Mouse (Mus musculus) intestine, embryonic 16.5 days (tissue): ENCODE measurements around the gene Prepl. TPM values are rescaled to one million over a fixed set of nuclear protein-coding genes. Genes with fewer than 3 reads are reported as not detected.

ENCODE experiments used
- ATAC-seq: fragments of 200-750 bp; cut with Nextera tagmentation; 2 replicates; pipeline ENCODE4 v1.8.0; 2017; ENCODE audit warnings: moderate TSS enrichment, moderate library complexity
- H3K27ac ChIP-seq: fragments of 300-500 bp; sonication (generic); 2 replicates; pipeline ENCODE4 v1.5.1; 2014; ENCODE audit warnings: mild to moderate bottlenecking, low read length
- H3K27me3 ChIP-seq: fragments of 300-500 bp; sonication (generic); replicated peaks from 2 replicates; pipeline ENCODE4 v1.6.1; 2014; ENCODE audit warnings: low read length, control low read depth, mixed read lengths; ENCODE audit not compliant: control insufficient read depth, insufficient read depth
- H3K36me3 ChIP-seq: fragments of 300-500 bp; sonication (generic); 2 replicates; pipeline ENCODE4 v1.6.1; 2014; ENCODE audit warnings: low read length, control low read depth; ENCODE audit not compliant: control insufficient read depth, insufficient read depth
- H3K4me1 ChIP-seq: fragments of 300-500 bp; sonication (generic); 2 replicates; pipeline ENCODE4 v1.6.1; 2014; ENCODE audit warnings: low read length, control low read depth, mixed read lengths; ENCODE audit not compliant: control insufficient read depth, insufficient read depth
- H3K4me2 ChIP-seq: fragments of 300-500 bp; sonication (generic); 2 replicates; pipeline ENCODE4 v1.6.1; 2014; ENCODE audit warnings: low read depth, low read length, control low read depth
- H3K4me3 ChIP-seq: fragments of 300-500 bp; sonication (generic); 2 replicates; pipeline ENCODE4 v1.5.1; 2014; ENCODE audit warnings: mild to moderate bottlenecking, low read length
- H3K9ac ChIP-seq: fragments of 300-500 bp; sonication (generic); 2 replicates; pipeline ENCODE4 v1.6.1; 2014; ENCODE audit warnings: low read depth, low read length
- H3K9me3 ChIP-seq: fragments of 300-500 bp; sonication (generic); 2 replicates; pipeline ENCODE4 v1.6.1; 2016; ENCODE audit warnings: low read length, control low read depth; ENCODE audit not compliant: control insufficient read depth
- whole genome bisulfite sequencing: fragments of 180-500 bp; shearing (Covaris S2); extraction: QIAGEN DNeasy Blood & Tissue Kit; methylation state at CpG from one replicate; pipeline ENCODE4 v1.1.7; 2014; 5-methylcytosine and 5-hydroxymethylcytosine counted together
- polyA plus RNA-seq: library from polyadenylated mRNA; unstranded; fragments of >200 nt; fragmentation: Nextera tagmentation; extraction: Ambion mirVana; gene quantifications from 2 replicates; pipeline ENCODE4 v1.2.1, GENCODE M21; 2015

Prepl gene
- polyA plus RNA-seq, 1 experiment from 2014 or later = 26.4 TPM

GRCm38 (mm10) chr17:85033087-85033486 is 57.0 kb downstream of the Prepl start:
- H3K4me1 ChIP-seq = peaks cover 6% of the 10 kb centered on the region; the same call in 1 of the 2 replicates
- 0 out of 2 replicates have a peak overlapping the region, but pooled peaks have one; percentile 46 for H3K27ac ChIP-seq
- no peak overlapping the region for H3K9ac ChIP-seq
- no peaks in the 10 kb centered on the region for H3K9me3 ChIP-seq
- no peak overlapping the region for H3K4me3 ChIP-seq
- H3K36me3 ChIP-seq = no peaks in the 10 kb centered on the region
- WGBS = 82% methylated on average over 3 of the region's 3 CpGs
- peak; percentile 76 for ATAC-seq
- no peak overlapping the region for H3K4me2 ChIP-seq
- no peaks in the 10 kb centered on the region for H3K27me3 ChIP-seq

- WGBS = 71% methylated on average over 5 of the region's 5 CpGs
- Histone ChIP-seq H3K4me1 (peaks cover 6% of the 10 kb centered on the region; the same call in 1 of the 2 replicates), H3K36me3 (no peaks in the 10 kb centered on the region), H3K4me3 (peak overlapping the region; percentile 35; the same call in 1 of the 2 replicates), H3K4me2 (peak overlapping the region; percentile 34), H3K9me3 (no peaks in the 10 kb centered on the region), H3K27ac (no peak overlapping the region), H3K27me3 (no peaks in the 10 kb centered on the region), H3K9ac (peak overlapping the region; percentile 31; the same call in 1 of the 2 replicates)
- no peak for ATAC-seq
These were observed 59.4 kb downstream of the Prepl start for GRCm38 (mm10) chr17:85030651-85031050.

- H3K4me2 ChIP-seq = peak overlapping the region; percentile 32
These were observed 61.2 kb downstream of the Prepl start for GRCm38 (mm10) chr17:85028797-85029196.

GRCm38 (mm10) chr17:85028093-85028739 is 61.8 kb downstream of the Prepl start, which contains the start of gene Slc3a1:
Gene Slc3a1, plus strand, starts transcription at chr17:85028376.
- 79% methylated on average over 20 of the region's 20 CpGs for WGBS
- peak; percentile 78 for ATAC-seq
- H3K27ac ChIP-seq = peak within 1 kb of the TSS; percentile 78

More at GRCm38 (mm10) chr17:85028797-85029196, 61.2 kb downstream of the Prepl start:
- no peaks in the 10 kb centered on the region for H3K36me3 ChIP-seq
- peak overlapping the region; percentile 78 for H3K27ac ChIP-seq
- peaks cover 11% of the 10 kb centered on the region; the same call in 1 of the 2 replicates for H3K4me1 ChIP-seq
- peak overlapping the region; percentile 35 for H3K4me3 ChIP-seq
- no peaks in the 10 kb centered on the region for H3K27me3 ChIP-seq
- 88% methylated on average over 10 of the region's 10 CpGs for WGBS
- peak overlapping the region; percentile 58 for H3K9ac ChIP-seq
- H3K9me3 ChIP-seq = no peaks in the 10 kb centered on the region
- no peak for ATAC-seq

GRCm38 (mm10) chr17:85027247-85027646 is 62.8 kb downstream of the Prepl start:
- no peak overlapping the region for H3K9ac ChIP-seq
- 55% methylated on average over 3 of the region's 3 CpGs for WGBS
- no peaks in the 10 kb centered on the region for H3K27me3 ChIP-seq
- no peak overlapping the region for H3K4me2 ChIP-seq
- no peaks in the 10 kb centered on the region for H3K36me3 ChIP-seq
- H3K9me3 ChIP-seq = no peaks in the 10 kb centered on the region
- H3K4me3 ChIP-seq = no peak overlapping the region
- ATAC-seq = peak; percentile 78
- peak overlapping the region; percentile 53 for H3K27ac ChIP-seq
- H3K4me1 ChIP-seq = 0 out of 2 replicates have a peak, but pooled peaks cover 9% of the 10 kb centered on the region

More at GRCm38 (mm10) chr17:85028093-85028739, 61.8 kb downstream of the Prepl start, which contains the start of gene Slc3a1:
- H3K9me3 ChIP-seq = no peaks in the 10 kb centered on the region
- H3K27me3 ChIP-seq = no peaks in the 10 kb centered on the region
- peak within 1 kb of the TSS; percentile 32 for H3K4me2 ChIP-seq
- peak within 1 kb of the TSS; percentile 58 for H3K9ac ChIP-seq
- H3K4me3 ChIP-seq = peak within 1 kb of the TSS; percentile 35
- no peaks in the 10 kb centered on the region for H3K36me3 ChIP-seq
- H3K4me1 ChIP-seq = peaks cover 12% of the 10 kb centered on the region; the same call in 1 of the 2 replicates

- ATAC-seq = no peak
- WGBS = 79% methylated on average over 6 of the region's 6 CpGs
- H3K27ac ChIP-seq = peak overlapping the region; percentile 53; the same call in 1 of the 2 replicates
These were observed 63.6 kb downstream of the Prepl start for GRCm38 (mm10) chr17:85026436-85026835.

GRCm38 (mm10) chr17:85025151-85025550 is 64.9 kb downstream of the Prepl start:
- H3K9ac ChIP-seq = no peak overlapping the region
- H3K4me2 ChIP-seq = no peak overlapping the region
- no peak for ATAC-seq
- 0 out of 2 replicates have a peak, but pooled peaks cover 5% of the 10 kb centered on the region for H3K4me1 ChIP-seq
- H3K9me3 ChIP-seq = no peaks in the 10 kb centered on the region
- H3K4me3 ChIP-seq = no peak overlapping the region
- no peaks in the 10 kb centered on the region for H3K27me3 ChIP-seq
- WGBS = 85% methylated on average over 6 of the region's 6 CpGs
- H3K36me3 ChIP-seq = no peaks in the 10 kb centered on the region
- no peak overlapping the region for H3K27ac ChIP-seq

More at GRCm38 (mm10) chr17:85026436-85026835, 63.6 kb downstream of the Prepl start:
- Histone ChIP-seq H3K27me3 (no peaks in the 10 kb centered on the region), H3K9me3 (no peaks in the 10 kb centered on the region), H3K4me2 (no peak overlapping the region), H3K9ac (no peak overlapping the region), H3K4me1 (0 out of 2 replicates have a peak, but pooled peaks cover 9% of the 10 kb centered on the region), H3K4me3 (no peak overlapping the region), H3K36me3 (no peaks in the 10 kb centered on the region)

- no peaks in the 10 kb centered on the region for H3K27me3 ChIP-seq
- no peak overlapping the region for H3K4me3 ChIP-seq
- H3K9ac ChIP-seq = no peak overlapping the region
- peak overlapping the region; percentile 50; the same call in 1 of the 2 replicates for H3K27ac ChIP-seq
- H3K36me3 ChIP-seq = no peaks in the 10 kb centered on the region
- no peak overlapping the region for H3K4me2 ChIP-seq
- H3K4me1 ChIP-seq = 0 out of 2 replicates have a peak, but pooled peaks cover 5% of the 10 kb centered on the region
- 64% methylated on average over 8 of the region's 8 CpGs for WGBS
- H3K9me3 ChIP-seq = no peaks in the 10 kb centered on the region
- no peak for ATAC-seq
These were observed 65.8 kb downstream of the Prepl start for GRCm38 (mm10) chr17:85024237-85024636.

GRCm38 (mm10) chr17:85023247-85024167 is 66.5 kb downstream of the Prepl start:
- H3K4me2 ChIP-seq = peak overlapping the region; percentile 31
- H3K27me3 ChIP-seq = no peaks in the 10 kb centered on the region
- WGBS = 45% methylated on average over 22 of the region's 22 CpGs
- peak overlapping the region; percentile 50 for H3K27ac ChIP-seq
- ATAC-seq = no peak
- H3K4me1 ChIP-seq = 0 out of 2 replicates have a peak, but pooled peaks cover 5% of the 10 kb centered on the region
- no peaks in the 10 kb centered on the region for H3K9me3 ChIP-seq
- no peaks in the 10 kb centered on the region for H3K36me3 ChIP-seq
- H3K4me3 ChIP-seq = no peak overlapping the region
- no peak overlapping the region for H3K9ac ChIP-seq
